Mouse (Mus musculus): ENCODE measurements around the gene Pafah1b2.

GRCm38 (mm10) chr9:45943628-45944505, 68.6 kb downstream of the Pafah1b2 start:
- TF ChIP-seq CTCF (IDR thresholded peaks at IDR 0.05), result no peak
- TF ChIP-seq POLR2A (IDR thresholded peaks at IDR 0.05; ENCODE audit: insufficient read depth, low read depth, low read length), result no peak

Measured in heart, adult 2 months (tissue).